Mouse (Mus musculus) left cerebral cortex, adult 18-20 months (tissue): Measurements from ENCODE around the gene Elovl5. TPM values are rescaled to one million over a fixed set of nuclear protein-coding genes. Genes with fewer than 3 reads are reported as not detected.
"Not testable (repeated sequence)": the region's sequence is repeated elsewhere in the genome, so short reads cannot be mapped to it uniquely, and the experiment has no call there.

Source experiments
- DNase-seq, 2 experiments: peaks; one replicate each; pipeline ENCODE4 v3.0.0; 2021 to 2022; ENCODE audit warnings: low spot score in 2 of 2, mixed read lengths in 1 of 2
- total RNA-seq, 2 experiments: library from RNA; stranded (reverse); gene quantifications; 2 replicates each; pipeline ENCODE4 v1.2.3; 2021

Gene Elovl5
- total RNA-seq, 2 experiments from 2014 or later, result 63.7 to 64.2 TPM

GRCm38 (mm10) chr9:77993101-77993500, 75.9 kb downstream of the Elovl5 start:
- no peak for DNase-seq

- DNase-seq, result not testable (repeated sequence)
Measured at GRCm38 (mm10) chr9:77993538-77994255, 76.5 kb downstream of the Elovl5 start.

GRCm38 (mm10) chr9:77995235-77995634, 78.1 kb downstream of the Elovl5 start:
- no peak for DNase-seq

- no peak for DNase-seq
Measured at GRCm38 (mm10) chr9:78000586-78001500, 83.7 kb downstream of the Elovl5 start.

- no peak for DNase-seq
Measured at GRCm38 (mm10) chr9:78003278-78003677, 86.1 kb downstream of the Elovl5 start.

GRCm38 (mm10) chr9:78005481-78005880, 88.3 kb downstream of the Elovl5 start:
- DNase-seq, result no peak

- peak; percentile 56 to 74 for DNase-seq
Measured at GRCm38 (mm10) chr9:78006209-78007001, 89.2 kb downstream of the Elovl5 start.

GRCm38 (mm10) chr9:78009382-78009781, 92.2 kb downstream of the Elovl5 start:
- no peak for DNase-seq

- DNase-seq, result no peak
Measured at GRCm38 (mm10) chr9:78010187-78010586, 93.0 kb downstream of the Elovl5 start.

GRCm38 (mm10) chr9:78010707-78011106, 93.5 kb downstream of the Elovl5 start:
- no peak for DNase-seq

GRCm38 (mm10) chr9:78012066-78012465, 94.9 kb downstream of the Elovl5 start:
- DNase-seq, result no peak

- no peak for DNase-seq
Measured at GRCm38 (mm10) chr9:78012681-78013080, 95.5 kb downstream of the Elovl5 start.

GRCm38 (mm10) chr9:78013813-78014212, 96.6 kb downstream of the Elovl5 start:
- no peak for DNase-seq

- DNase-seq, result no peak
Measured at GRCm38 (mm10) chr9:78015816-78016215, 98.7 kb downstream of the Elovl5 start.

GRCm38 (mm10) chr9:78016288-78016687, 99.1 kb downstream of the Elovl5 start:
- DNase-seq, result no peak

- no peak for DNase-seq
Measured at GRCm38 (mm10) chr9:78021256-78021655, 104.1 kb downstream of the Elovl5 start.

- no peak for DNase-seq
Measured at GRCm38 (mm10) chr9:78022187-78022945, 105.2 kb downstream of the Elovl5 start.

GRCm38 (mm10) chr9:78024823-78025222, 107.7 kb downstream of the Elovl5 start:
- peak; percentile 53 to 71 for DNase-seq

GRCm38 (mm10) chr9:78027099-78027498, 109.9 kb downstream of the Elovl5 start:
- no peak for DNase-seq

GRCm38 (mm10) chr9:78030835-78031456, 113.8 kb downstream of the Elovl5 start:
- no peak for DNase-seq
